Mouse (Mus musculus) heart, adult 18-20 months (tissue): ENCODE measurements at regions not wholly inside any gene's neighbourhood (a gene's known extent, or its start where the extent isn't known, plus 50 kb on each side); places are given as distances from the start of the nearest gene placed in this dataset.
A peak's percentile ranks its signal among the peaks of the same experiment; 100 is the strongest.

ENCODE experiments used
- DNase-seq, 2 experiments: peaks; one replicate each; pipeline ENCODE4 v3.0.0; 2021 to 2022; ENCODE audit warnings: mixed read lengths in 1 of 2

DNA sequence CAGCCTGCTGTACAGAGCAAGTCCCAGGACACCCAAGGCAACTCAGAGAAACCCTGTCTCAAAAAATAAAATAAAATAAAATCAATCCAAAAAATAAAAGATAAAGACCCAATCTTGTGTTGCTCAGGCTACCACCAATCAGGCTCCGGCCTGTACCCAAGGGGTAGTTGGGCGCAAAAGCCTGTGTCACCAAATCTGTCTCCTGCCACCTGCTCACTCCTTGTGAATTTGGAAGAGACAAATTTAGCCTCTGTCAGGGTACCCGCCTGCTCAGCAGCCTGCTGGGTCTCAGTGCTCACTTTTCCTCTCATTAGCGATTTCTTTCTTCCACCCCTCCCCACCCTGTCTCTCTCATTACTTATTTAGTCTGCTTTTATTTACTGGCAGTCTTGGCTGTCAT, 54.6 kb downstream of the Sox4 start:
- DNase-seq, result no peak

DNA sequence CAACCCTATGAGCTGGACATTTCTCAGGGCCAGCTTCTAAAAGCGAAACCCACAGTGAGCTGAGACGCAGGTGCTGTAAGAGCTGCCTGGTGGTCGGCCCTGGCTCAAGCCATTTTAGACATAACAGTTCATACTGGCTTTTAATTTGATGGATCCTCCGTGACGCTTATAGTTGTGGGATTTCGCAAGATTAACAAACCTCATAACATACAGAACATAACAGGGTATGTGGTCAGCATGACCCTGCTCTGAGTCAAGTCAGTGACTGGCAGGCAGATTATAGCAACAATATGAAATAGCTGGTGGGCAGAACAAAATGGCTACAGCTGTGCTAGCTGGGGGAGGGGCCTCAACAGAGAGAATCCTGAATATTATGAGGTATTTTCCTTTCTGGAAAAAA, 60.6 kb downstream of the Sox4 start:
- no peak for DNase-seq

DNA sequence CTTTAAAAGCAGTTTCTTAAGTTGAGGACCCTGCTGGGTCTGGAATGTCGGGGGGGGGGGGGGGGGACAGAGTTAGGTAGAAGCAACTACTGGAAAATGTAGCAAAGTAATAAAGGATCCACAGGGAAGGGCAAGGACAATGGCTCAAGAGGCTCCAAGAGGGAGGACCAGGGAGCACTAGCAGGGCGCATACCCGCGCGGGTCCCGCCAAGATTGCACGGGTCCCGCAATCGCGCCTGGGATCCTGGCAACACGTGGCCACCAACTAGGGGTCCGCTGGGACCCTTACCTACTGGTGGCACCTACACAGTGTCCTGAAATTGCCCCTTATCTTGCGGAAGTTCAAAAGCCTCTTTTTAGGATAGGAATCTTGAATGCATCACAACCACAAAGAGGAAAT, 66.4 kb downstream of the Sox4 start:
- no peak for DNase-seq

DNA sequence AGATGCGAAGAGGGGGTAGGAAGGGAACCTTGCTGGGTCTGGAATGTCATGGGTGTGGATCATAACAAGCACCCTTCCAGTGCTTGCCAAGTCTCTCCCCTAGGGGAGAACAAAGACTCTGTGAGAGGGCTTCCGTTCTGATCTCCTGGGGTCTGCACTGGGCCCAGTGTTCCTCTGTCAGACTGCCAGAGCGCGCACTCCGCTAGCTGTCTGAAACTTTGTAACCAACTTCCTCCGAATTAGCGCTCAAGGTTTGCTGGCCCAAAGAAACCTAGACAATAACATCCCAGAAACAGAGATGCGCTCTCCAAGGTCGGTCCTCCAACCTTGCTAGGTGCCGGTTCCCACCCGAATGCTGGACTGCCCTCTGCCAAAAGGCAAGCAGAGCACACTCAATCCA, 66.8 kb downstream of the Sox4 start:
- DNase-seq, result peak; percentile 37 to 45

DNA sequence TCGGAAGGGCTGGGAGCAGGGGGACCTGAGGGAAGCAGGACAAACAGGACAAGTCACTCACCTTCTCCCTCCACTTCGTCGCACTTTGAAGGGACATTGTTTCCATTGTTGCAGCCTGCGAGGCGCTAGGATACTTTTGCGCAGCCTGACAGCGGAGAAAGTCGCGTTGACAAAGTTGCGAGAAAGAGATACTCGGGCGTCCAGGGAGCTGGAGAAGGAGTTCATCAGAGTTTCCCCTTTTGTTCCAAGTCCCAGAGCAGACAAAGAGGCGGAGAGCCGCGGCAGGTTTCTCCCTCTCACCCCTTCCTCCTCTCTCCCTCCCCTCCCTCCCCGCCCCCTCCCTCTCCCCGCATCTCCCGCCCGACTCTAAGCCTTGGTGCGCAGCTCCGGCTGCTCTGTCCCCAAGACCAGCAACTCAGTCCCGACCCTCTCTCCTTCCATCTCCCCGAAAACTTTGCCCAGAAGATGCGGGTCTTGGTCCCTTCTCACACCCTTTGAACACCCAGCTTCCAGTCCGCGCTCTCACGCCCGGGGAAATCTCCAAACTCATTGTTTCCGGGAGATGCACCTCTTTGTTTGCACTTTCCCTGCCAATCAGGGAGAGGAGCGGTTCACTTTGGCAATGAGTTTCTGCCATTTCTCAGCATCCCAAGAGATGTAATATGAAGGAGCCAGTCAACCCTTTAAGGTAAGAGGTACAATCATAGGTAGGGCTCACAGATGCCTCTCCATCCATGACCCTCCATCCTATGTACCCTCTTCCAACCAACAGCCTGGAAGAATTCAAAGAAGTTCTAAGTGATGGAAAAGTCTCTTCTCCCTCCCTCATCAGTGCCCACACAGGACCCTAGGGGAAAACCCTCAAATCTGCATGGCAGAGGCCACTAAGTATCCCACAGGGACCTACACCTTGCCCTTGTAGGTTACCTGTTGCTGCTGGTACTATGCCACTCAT, 68.2 kb downstream of the Sox4 start:
- peak in 1 of 2 experiments; percentile 66 for DNase-seq

DNA sequence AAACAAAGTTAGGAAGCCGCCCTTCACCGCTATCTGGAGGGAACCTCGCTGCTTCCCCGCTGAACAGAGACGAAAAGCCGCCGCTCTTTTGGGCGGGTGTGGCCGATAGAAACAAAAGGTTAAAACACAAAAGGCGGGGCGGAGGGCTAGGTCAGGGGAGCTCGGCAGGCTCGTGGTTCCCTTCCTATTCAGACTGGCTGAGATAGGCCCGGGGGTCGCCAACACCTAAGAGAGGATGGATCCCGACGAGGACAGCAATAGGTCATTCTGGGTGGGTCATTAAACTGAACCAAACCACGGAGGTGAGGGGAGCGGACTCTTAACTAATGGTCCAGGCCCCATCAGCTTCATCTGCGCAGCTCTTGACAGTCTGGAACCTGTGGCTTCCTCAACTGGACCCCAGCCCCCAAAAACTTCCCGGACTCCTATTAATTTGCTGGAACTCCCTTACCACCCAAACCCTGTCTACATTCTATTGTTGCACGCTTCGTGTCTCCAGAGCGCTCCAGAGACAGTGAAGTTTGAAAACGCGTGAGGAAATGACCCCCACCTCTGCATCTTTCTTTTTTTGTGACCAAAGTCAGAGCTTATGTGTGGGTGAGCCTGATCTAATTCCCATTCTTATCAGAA, 69.2 kb downstream of the Sox4 start:
- DNase-seq, result peak; percentile 30 to 58

DNA sequence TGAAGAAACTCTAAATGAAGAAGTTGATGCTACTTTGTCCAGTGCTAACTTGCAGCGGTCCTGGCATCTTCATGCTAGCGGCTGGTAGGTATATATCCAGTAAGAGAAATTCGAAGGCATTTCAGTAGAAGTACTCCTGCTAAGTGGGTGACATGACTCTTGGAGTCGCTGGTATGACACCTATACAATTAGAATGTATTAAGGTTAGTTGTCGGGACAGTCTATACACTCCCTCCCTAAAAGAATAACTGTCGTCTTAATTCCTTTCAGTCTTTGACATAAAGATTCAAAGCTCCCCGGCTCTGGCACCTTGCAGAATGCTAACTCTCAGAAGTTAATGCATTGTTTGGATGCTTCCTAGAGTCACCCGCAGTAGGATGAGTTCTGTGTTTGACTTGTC, 70.1 kb downstream of the Sox4 start:
- DNase-seq, result no peak

DNA sequence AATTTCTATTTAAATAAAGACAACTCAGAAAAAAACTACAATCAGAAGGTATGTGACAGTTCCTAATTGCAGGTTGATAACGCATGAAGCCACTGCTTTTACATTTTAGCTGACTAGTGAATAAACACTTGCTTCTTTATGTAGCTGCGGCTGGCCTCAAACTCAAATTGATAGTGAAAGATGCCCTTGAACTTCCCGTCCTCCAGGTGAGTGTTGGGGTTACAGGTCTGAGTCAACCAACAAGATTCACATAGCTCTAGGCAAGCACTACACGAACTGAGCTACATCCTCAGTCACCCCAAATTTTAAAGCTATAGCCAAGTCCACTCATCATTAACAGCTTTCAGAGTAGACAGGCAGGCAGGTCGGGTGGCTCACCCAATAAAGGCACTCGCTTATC, 72.6 kb downstream of the Sox4 start:
- no peak for DNase-seq

DNA sequence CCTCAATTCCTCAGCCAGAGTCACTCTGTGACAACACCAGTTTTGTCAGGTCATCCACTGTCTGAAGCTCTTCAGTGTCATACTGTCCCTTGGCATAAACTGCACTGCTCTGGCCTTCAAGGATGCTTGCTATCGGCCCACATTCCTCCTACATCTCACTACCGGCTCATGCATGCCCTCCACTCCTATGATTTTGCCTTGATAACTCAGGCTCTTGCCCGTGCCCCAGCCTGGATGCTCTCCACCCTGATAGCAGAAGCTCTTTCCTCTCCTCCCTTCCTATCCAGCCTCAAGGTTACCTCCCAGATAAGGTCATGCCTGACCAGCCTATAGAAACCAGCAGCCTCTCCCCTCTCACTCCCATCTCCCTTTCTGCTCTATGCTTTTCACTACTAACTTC, 74.8 kb downstream of the Sox4 start:
- no peak for DNase-seq

DNA sequence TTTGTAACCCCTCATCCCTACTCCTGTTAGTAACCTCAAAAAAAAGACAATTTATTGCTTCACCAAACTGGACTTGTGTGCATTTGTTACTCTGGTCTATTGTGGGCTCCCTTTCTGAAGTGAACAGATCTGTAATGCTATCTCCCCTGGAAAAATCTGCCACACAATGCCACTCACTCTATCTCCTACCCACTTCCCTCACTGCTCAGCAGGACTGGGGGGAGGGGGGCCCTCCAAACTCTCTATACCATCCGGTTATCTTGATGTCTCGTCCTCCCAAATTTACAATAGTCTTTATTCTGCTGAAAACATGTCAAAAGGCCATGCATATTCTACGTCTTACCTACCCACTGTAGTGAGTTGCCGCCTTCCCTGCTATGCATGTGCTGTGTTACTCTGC, 76.7 kb downstream of the Sox4 start:
- DNase-seq, result no peak

DNA sequence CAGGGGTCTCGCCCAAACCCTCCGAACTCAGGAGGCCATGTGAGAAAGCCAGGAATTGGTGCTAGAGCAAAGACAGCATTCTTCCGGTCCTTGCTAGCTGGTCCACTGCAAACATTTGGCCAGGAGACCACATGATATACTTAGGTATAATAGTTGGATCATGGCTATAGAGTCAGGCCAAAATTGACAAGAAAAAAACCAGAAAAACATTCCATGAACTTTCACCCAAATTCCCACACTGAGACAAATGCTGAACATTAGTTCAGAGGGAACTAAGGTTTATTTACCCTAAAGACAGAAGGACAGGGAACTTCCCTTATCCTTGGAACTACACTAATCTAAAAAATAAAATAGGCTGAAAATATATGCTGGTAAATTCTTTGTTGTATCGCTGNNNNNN, 82.8 kb downstream of the Sox4 start:
- no peak for DNase-seq

DNA sequence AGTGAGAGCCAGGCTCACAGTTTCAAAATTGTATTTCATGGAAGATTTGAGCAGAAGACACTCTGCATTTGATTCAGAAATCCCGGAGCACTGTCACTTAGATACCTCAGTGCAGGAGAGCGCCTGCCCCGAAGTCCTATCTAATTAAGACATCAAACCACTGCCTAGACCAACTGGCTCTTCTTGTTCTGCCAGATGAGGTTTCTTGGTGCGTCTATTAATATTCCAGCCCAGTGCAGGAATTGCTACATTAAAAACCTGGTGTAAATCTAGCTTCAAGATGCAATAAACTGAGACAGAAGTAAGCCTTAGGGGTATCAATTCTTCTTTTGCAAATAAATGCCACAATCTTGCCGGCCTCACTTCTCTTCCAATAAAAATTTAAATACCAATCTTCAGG, 86.3 kb downstream of the Sox4 start:
- no peak for DNase-seq

DNA sequence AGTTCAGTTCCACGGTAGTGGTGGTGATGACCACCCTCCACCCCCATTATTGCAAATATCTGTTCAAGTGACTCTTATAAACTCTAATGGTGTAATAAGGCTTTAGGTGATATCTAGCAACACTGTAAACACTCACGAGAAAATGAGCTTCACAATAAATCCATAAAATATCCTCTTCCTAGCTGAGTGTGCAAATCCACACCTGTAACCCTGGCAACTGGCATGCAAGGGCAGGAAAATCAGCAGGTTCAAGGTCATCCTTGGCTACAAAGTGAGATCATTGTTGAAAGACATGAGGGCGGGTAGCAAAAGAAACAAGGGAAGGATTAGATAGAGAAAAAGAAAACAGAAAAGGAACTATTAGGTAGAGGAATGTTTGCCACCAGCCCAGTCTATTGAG, 86.8 kb downstream of the Sox4 start:
- no peak for DNase-seq

DNA sequence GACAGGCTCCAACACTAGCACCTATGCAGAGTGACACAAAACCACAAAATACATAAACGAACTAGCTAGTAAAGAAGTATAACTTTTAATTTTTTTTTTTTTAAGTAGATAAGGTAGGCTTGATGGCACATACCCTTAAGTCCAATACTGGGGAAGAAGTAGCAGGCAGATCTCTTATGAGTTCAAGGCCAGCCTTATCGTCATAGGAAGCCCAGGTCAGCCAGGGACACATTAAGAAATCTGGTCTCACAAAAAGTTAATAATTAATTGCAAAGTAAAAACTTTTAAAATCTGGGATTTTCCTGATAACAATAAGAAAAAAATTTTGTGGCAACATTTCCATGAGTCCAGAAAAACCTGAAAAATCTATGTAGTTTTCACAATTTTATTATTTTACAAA, 92.9 kb downstream of the Sox4 start:
- DNase-seq, result no peak

DNA sequence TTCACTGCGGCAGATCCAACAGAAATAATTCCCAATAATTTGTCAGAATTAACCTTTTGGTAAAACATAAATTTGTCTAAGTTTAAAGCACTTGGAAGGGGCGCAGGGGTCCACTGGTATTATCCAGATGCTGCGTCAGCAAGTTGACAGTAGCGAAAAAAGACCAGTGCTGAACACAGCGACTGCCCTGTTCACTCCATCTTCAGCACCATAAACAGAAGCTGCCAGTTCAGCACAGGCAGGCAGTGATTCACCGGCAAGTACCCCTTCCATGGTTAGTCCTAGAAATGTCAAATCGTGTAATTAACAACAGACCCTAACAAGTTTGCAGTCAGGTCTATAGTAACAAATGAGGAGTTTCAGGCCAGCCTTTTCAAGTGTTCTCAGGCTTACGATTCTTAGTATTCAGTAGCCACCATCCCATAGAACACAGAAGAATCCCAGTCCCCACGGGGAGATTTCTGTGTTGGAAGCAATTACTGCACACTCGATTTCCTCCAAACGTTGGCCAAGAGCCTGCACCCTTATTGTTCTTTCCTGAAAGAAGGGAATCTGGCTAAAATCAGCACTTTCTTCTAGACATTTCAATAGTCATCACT, 93.6 kb downstream of the Sox4 start:
- DNase-seq, result no peak

DNA sequence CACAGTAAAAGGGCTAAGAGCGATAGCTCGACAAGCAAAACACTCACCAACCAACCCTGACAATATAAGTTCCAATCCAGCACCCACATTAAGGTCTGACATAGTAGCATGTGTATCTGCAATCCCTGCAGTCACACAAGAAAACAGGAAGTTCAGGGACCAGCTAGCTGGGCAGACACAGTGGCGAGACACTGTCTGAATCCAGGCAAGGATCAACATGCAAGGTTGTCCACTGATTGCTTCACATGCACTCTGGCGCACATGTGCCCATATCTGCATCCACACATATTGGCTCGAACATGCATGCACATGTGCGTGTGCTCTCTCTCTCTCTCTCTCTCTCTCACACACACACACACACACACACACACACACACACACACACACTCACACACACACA, 95.5 kb downstream of the Sox4 start:
- DNase-seq, result no peak

DNA sequence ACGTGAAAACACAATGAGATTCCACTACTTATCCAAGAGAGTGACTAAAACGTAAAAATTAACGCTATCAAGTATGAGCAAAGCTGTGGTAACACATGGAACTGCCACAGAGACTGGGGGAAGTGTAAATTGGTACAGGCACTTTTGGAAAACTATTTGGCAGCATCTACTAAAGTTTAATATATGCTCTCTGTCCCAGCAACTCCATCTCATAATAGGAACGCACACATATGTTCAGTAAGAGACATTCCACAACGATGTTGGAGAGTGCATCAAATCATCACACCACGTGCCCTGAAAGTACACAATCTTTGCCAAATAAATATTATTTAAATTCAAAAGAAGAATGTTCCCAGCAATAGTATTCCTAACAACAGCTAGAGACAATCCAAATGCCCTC, 96.3 kb downstream of the Sox4 start:
- no peak for DNase-seq

DNA sequence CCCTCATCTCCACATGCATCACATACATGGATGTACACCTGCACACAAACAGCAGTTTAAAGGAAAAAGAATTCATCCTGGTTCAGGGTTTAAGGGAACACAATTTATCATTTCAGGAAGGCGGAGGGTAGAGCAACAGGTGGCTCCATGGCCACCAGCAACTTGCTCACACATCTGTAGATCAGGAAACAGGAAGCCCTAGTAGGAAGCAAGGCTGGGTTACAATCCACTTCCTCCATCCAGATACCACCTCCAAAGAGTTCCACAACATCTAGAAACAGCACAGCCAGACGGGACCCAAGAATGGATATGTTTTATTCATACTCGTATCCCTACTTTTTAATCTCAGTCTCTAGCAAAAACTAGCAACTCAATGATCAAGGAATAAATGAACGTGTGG, 97.0 kb downstream of the Sox4 start:
- DNase-seq, result no peak

DNA sequence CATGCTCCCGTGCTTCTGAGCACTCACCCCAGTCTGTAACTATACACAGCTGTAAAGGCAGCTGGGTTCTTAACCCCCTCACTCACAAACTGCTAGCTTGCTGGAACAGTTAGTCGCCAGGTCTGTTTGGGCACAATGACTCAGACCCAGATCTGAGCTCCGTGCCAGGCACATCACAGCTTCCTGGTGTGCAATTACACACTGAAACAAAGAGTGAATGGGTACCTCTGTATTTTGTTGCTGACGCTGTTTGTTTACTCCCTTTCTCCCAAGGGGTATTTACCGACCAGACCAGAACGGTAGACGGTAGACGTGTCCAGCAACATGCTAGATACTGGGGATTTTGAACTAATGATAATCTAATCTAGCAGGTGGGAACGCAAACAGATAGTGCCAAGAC, 99.3 kb downstream of the Sox4 start:
- no peak for DNase-seq

DNA sequence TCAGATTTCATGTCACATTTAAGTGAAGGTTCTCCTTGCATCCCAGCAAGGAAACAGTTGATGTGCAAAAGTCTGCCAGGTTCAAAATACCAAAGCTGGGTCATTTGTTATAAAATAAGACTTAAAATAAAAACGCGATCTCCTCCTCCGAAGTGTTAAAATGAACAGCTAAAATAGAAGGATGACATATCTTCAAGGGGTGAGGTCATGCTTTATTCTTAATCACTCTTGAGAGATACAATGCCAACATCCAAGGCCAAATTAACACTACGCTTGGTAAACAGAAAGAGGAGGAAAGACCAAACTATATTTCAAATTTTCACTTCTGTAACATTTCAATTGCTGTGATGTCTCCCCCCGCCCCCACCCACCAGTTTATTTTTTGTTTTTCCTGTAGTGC, 105.2 kb downstream of the Sox4 start:
- no peak for DNase-seq

DNA sequence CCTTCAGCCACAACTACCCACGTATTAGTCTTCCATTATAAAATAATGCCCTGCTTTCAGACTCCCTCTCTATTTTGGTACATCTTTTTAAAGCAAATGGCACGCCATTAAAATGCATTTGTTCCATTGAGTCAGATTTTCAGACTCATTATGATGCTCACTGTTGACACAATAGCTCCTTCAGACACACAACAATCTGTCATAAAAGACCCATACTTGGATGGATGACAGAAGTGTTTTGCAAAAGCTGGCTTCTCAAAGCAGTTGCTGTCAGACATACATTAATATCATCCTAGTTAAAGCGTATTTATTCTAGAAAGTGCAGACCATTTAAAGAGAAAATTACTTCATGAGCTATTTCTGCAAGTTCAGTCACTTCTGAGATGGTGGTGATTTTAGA, 106.0 kb downstream of the Sox4 start:
- no peak for DNase-seq

DNA sequence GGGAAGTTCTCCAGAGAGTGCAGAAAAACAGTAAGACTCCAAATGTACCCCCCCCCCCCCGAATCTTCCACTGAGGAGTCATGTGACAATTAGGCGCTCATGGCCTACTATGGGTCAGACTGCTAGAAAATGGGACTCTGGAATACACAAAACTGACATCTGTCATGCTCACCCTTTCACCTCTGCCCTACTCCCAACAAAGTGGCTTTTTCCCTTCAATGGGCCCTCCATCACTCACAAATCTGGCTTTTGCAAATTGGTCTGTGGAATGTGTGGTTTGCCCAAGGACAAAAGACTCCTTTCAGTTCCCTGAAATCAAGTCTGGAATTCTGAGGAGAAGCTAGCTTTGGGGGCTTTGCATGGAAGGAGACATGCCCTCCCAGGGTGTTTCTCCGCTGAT, 109.0 kb downstream of the Sox4 start:
- no peak for DNase-seq

DNA sequence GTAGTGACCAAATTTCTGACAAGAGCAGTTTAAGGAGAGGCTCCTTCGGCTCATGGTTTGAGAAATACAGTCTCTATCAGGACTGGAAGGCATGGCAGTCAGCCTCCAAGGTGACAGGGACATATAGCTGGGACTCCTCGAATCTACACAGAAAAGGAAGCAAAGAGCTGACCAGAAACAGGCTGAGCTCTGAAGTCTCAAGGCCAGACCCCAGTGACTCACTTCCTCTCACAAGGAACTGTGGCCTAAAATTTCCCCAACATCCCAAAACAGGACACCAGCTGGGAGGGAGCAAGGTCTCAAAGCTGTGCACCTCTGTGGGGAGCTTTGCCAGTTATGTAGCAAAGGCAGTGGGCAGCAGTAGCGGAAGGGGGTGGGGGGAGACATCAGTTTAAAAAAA, 110.7 kb downstream of the Sox4 start:
- DNase-seq, result peak; percentile 24 to 35

DNA sequence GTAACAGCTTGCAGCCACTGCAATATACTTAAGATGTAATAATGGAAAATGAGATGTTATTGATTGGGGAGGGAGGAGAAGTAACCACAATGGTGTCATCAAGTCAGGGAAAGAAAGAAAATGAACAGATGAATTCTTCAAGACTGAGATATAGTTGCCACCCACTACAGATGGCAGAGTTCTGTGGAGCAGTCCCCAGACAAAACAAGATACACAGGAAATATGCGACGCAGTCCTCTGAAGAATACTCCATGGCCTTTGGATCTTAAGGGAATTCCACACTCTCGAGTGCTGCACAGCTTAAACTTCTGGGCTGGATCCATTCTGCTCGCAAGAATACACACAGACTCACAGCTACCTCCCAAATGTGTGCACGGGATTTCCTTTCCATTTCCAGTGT, 113.4 kb downstream of the Sox4 start:
- no peak for DNase-seq
